Mouse (Mus musculus) heart, embryonic 10.5 days (tissue): ENCODE measurements at regions not wholly inside any gene's neighbourhood (a gene's known extent, or its start where the extent isn't known, plus 50 kb on each side); places are given as distances from the start of the nearest gene placed in this dataset.

ENCODE experiments used
- DNase-seq: peaks from one replicate; pipeline ENCODE4 v3.0.0-alpha.2; 2017; ENCODE audit warnings: low spot score
- H3K27ac ChIP-seq: fragments of 300-500 bp; sonication (generic); 2 replicates; pipeline ENCODE4 v1.5.1; 2016; ENCODE audit warnings: mild to moderate bottlenecking
- H3K27me3 ChIP-seq: fragments of 300-500 bp; sonication (generic); 2 replicates; pipeline ENCODE4 v1.6.1; 2016; ENCODE audit warnings: mild to moderate bottlenecking; ENCODE audit not compliant: poor library complexity, insufficient read depth, severe bottlenecking
- H3K36me3 ChIP-seq: fragments of 300-500 bp; sonication (generic); 2 replicates; pipeline ENCODE4 v1.6.1; 2016; ENCODE audit warnings: mild to moderate bottlenecking, moderate library complexity
- H3K4me1 ChIP-seq: fragments of 300-500 bp; sonication (generic); 2 replicates; pipeline ENCODE4 v1.6.1; 2016; ENCODE audit warnings: mild to moderate bottlenecking
- H3K4me3 ChIP-seq: fragments of 300-500 bp; sonication (generic); 2 replicates; pipeline ENCODE4 v1.5.1; 2016; ENCODE audit warnings: mild to moderate bottlenecking, moderate library complexity
- H3K9me3 ChIP-seq: fragments of 300-500 bp; sonication (generic); 2 replicates; pipeline ENCODE4 v1.6.1; 2016; ENCODE audit warnings: mild to moderate bottlenecking, moderate library complexity
- whole genome bisulfite sequencing: fragments of 180-500 bp; shearing (Covaris S2); methylation state at CpG from one replicate; pipeline ENCODE4 v1.1.7; 2016; 5-methylcytosine and 5-hydroxymethylcytosine counted together

DNA sequence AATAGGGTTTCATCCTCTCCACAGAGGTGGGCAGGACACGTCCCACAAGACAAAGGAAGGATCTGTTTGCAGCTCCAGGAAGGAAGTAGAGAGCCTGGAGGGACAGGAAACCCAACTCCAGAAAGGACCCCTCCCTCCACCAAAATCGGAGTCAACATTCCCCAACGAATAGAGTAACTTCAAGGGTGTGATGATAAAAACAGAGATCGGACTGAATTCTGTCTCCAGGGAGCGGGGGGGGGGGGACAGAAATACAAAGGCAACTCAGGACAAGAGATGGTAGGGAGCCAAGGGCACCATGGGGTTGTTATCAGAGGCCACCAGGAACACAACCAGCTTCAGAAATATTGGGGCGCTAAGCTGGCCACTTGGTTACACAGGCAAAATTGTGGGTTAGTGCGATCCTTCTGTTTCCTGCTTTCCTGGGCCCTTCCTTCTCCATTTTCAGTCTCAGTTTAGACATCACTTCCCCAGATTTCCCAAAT, 65.6 kb upstream of the Elk3 start:
- Histone ChIP-seq H3K27me3 (no peaks in the 10 kb centered on the region), H3K27ac (peak overlapping the region; percentile 81; the same call in 1 of the 2 replicates), H3K9me3 (no peaks in the 10 kb centered on the region), H3K36me3 (no peaks in the 10 kb centered on the region), H3K4me3 (no peak overlapping the region), H3K4me1 (peaks cover 11% of the 10 kb centered on the region)
- WGBS, result 60% methylated on average over 7 of the region's 7 CpGs
- DNase-seq, result no peak

DNA sequence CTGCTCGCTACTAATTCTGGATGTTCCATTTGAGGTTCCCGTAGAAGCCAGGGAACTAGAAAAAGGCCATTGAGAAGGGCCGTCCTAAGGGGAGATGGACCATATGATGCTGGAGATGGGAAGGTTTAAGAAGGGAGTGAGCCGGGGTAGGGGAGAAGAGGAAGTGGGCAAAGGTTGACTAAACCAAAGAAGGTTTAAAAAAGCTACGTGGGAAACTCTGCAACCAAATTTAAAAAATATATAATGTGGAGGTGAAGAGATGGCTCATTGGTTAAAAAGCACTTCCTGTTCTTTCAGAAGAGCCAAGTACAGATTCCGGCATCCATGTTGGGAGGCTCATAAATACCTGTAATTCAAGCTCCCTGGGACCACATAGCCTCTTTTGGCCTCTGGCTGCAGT, 63.9 kb upstream of the Lta4h start:
- Histone ChIP-seq H3K27me3 (no peaks in the 10 kb centered on the region), H3K27ac (no peak overlapping the region), H3K9me3 (no peaks in the 10 kb centered on the region), H3K4me1 (peaks cover 3% of the 10 kb centered on the region; the same call in 1 of the 2 replicates), H3K4me3 (no peak overlapping the region), H3K36me3 (no peaks in the 10 kb centered on the region)
- no peak for DNase-seq
- 81% methylated on average over 6 of the region's 6 CpGs for WGBS

DNA sequence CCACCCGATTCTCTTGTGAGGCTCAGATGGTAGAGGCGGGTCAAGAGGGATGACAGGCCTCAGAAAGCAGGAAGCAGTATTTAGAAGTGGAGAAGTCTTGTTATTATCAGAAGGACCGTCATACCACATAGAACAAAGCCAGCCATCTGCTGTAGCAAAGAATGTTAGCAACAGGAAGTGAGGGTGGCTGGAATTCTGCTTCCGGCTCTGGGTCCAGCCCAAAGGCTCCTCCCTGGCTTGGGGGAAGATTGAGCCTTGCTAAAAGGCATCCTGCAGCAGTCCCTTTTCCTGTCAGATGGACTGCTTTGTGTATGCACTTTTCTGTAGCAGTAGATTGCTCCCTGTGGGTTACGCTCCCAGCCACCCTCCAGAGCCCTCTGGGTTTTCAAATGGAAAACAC, 61.9 kb upstream of the Lta4h start:
- H3K4me1 ChIP-seq, result peaks cover 3% of the 10 kb centered on the region; the same call in 1 of the 2 replicates
- WGBS, result 48% methylated on average over 5 of the region's 5 CpGs
- no peaks in the 10 kb centered on the region for H3K9me3 ChIP-seq
- H3K4me3 ChIP-seq, result no peak overlapping the region
- H3K27ac ChIP-seq, result peak overlapping the region; percentile 52; the same call in 1 of the 2 replicates
- no peak for DNase-seq
- no peaks in the 10 kb centered on the region for H3K27me3 ChIP-seq
- H3K36me3 ChIP-seq, result no peaks in the 10 kb centered on the region

- Histone ChIP-seq H3K27me3 (no peaks in the 10 kb centered on the region), H3K36me3 (no peaks in the 10 kb centered on the region), H3K4me3 (no peak overlapping the region), H3K4me1 (peaks cover 3% of the 10 kb centered on the region; the same call in 1 of the 2 replicates), H3K27ac (no peak overlapping the region), H3K9me3 (no peaks in the 10 kb centered on the region)
- WGBS, result 73% methylated on average over 1 of the region's 1 CpGs
- no peak for DNase-seq
Measured at GRCm38 (mm10) chr10:93393902-93394301, 59.3 kb upstream of the Lta4h start.

GRCm38 (mm10) chr10:93397711-93398110, 55.5 kb upstream of the Lta4h start:
- H3K9me3 ChIP-seq, result no peaks in the 10 kb centered on the region
- no peak overlapping the region for H3K4me3 ChIP-seq
- no peaks in the 10 kb centered on the region for H3K4me1 ChIP-seq
- DNase-seq, result no peak
- no peaks in the 10 kb centered on the region for H3K27me3 ChIP-seq
- no peaks in the 10 kb centered on the region for H3K36me3 ChIP-seq
- no peak overlapping the region for H3K27ac ChIP-seq
- 77% methylated on average over 5 of the region's 5 CpGs for WGBS

GRCm38 (mm10) chr10:93398531-93399320, 54.5 kb upstream of the Lta4h start:
- H3K4me1 ChIP-seq, result no peaks in the 10 kb centered on the region

DNA sequence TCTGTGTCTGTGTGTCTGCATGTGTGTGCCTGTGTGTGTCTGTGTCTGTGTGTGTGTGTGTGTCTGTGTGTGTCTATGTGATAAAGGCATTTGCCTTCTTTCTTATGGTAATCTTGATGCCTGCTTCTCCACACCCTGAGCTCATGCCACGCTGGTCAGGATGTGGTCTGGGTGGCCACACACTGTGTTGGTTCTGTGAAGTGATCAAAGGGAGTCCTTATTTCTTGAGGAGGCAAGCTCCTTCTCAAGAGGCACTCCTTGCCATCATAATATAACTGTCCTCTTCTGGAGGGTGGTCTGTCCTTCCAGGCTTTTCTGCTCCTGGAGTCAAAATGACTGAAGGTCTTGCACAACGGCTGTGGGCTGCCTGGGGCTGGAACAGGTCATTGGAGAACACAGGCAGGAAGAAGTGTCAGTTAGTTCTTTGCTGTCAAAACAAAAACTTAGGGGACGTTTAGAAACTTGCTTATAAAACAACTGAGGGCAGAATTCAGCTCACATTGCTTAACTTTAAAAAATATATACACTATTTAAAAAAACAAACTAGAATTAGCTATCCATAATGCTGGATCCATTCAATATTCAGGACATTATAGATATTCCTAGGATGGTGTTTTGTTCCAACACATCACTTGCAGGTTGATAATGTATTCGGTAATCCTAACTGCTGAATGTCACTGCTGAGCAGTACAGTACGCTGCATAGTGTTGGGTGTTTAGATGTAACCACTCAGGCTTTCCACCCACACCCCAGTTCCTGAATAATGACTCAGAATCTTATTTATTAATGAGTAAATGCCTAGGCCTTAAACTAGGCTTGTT, 50.3 kb upstream of the Lta4h start:
- no peak for DNase-seq
- Histone ChIP-seq H3K36me3 (no peaks in the 10 kb centered on the region), H3K9me3 (no peaks in the 10 kb centered on the region), H3K4me3 (no peak overlapping the region), H3K27ac (no peak overlapping the region), H3K4me1 (no peaks in the 10 kb centered on the region), H3K27me3 (no peaks in the 10 kb centered on the region)
- whole genome bisulfite sequencing, result 61% methylated on average over 5 of the region's 5 CpGs

More at GRCm38 (mm10) chr10:93398531-93399320, 54.5 kb upstream of the Lta4h start:
- WGBS, result 81% methylated on average over 11 of the region's 11 CpGs
- Histone ChIP-seq H3K27ac (no peak overlapping the region), H3K9me3 (no peaks in the 10 kb centered on the region), H3K36me3 (no peaks in the 10 kb centered on the region), H3K4me3 (no peak overlapping the region), H3K27me3 (no peaks in the 10 kb centered on the region)
- no peak for DNase-seq
